Mouse (Mus musculus): ENCODE measurements around the gene Mtf2.

GRCm38 (mm10) chr5:108049711-108050268 is 15.7 kb upstream of the Mtf2 start:
- TF ChIP-seq GATA1 (IDR thresholded peaks at IDR 0.05; ENCODE audit: low read length) (no peak), TAL1 (IDR thresholded peaks at IDR 0.05; ENCODE audit: low read length) (no peak)
